Mouse (Mus musculus): ENCODE results near the gene Atp11a. TPM values are rescaled to one million over a fixed set of nuclear protein-coding genes. Genes with fewer than 3 reads are reported as not detected.

Atp11a gene
- total RNA-seq, 4 experiments from 2014 or later: 59.6 to 76.0 (median 63.8) TPM

DNA sequence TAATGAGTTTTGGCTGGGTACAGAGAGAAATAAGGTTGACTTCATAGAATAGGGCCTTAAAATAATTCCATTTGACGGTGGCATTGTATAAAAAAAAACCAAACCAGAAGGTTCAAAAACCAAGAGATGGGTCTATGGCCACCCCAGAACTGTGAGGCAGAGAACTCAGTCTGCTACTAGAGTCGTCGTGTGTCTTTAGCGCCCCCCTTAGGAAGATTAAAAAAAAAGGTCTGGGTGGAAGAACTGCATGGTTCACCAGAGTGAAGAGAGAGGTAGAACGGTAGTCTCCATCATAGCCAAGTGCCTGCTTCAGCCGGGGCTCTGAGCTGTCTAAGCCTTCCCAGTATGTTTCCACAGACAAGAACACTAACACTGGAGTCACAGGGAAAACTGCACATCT lies 54.4 kb downstream of the Atp11a start:
- no peak for DNase-seq (ENCODE audit: low spot score in 2 of 2)

DNA sequence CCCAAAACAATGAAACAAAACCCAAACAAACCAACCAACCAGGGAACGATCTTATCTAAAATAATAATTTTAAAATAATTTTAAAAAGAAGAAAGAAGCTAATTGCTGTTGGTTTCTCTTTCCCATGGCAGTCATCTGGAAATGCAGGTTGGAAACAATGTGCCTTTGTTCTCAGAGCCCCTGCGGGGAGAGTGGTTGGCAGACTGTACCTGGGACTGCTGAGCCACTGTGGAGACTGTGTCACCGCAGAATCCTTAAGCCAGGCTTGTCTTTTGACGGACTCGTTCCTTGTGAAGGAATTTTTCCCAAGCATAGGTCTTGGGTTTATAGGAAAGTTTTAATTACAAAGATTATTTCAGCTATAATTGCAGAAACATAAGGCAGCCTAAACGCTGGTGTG lies 59.6 kb downstream of the Atp11a start:
- no peak for DNase-seq (ENCODE audit: low spot score in 2 of 2)

DNA sequence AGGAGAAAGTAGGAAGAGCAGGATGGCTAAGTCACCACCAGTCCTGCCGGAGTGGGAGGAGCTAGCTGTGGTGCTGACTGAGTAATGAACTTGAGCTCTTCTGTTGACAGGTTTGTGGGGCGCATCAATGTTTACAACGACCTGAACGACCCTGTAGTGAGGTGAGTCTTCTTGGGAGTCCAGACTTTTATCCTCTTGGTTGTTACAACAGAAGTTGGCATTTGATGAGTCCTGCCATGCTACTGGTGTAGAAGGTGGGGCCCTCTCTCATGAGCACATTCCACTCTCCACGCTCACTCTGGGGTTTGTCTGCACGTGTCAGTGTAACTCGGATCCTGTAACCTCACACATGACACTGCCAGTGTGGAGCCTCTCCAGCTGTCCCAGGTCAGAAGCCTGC lies 66.1 kb downstream of the Atp11a start:
- DNase-seq (ENCODE audit: low spot score in 2 of 2): no peak

DNA sequence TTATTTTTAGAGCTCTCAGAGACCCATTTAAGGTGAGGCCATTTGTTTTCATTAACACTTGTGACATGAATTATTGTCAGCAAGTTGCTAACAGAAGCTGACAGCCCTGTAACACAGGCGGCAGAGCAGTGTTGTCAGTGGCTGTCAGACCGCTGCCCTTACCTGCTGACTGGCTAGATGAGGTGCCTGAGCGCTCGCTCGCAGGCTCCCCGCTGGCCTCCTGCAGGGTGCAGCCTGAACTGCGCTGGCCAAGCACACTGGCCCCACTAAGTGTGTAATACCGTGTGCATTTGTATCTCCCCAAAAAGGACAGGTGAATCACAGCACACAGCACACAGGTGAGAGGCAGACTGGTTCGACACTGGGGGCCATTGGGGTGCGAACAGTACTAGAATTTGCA lies 67.7 kb downstream of the Atp11a start:
- no peak for DNase-seq (ENCODE audit: low spot score in 2 of 2)

DNA sequence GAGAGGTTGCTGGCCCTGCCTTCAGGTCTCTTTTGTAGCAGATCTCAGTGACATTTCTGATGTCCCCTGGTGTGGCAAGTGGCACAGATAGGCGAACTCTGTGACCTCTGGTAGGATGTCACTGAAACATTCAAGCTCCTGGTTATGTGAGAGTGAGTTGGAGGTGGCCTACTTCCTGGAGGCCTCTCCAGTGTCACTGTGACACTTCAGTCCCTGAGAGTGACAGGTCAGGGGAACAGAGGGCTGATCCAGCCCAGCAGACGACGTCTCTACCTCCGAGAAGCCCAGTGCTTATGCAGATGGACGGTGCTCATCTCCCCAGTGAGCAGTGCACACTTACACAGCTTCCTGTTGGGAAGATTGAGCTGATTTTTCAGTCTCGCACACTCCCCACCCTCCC lies 68.4 kb downstream of the Atp11a start:
- DNase-seq (ENCODE audit: low spot score in 2 of 2): no peak

DNA sequence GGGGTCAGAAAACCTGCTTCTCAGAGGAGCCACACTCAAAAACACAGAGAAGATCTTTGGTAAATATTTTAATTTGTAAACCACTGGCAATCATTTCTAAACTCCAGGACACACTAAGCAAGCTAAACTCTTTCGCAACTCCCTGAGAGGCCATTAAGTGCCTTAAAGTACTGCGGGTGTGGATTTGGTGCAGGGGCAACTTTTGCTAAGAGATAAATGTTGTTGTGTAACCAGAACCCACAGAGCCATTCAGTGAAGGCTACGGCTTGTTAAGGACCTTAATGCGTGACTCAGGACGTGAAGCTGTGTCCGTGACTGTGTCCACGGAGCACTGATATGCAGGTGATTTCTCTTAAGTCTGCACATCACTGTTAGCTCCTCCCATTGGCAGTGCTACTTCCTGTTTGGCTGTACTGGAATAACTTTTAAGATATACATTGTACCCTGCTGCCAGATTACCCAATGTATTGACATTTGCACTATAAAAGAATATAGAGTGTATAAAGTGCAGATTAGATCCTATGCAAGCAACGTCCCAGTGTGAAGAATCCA lies 68.9 kb downstream of the Atp11a start:
- DNase-seq (ENCODE audit: low spot score in 2 of 2): no peak

DNA sequence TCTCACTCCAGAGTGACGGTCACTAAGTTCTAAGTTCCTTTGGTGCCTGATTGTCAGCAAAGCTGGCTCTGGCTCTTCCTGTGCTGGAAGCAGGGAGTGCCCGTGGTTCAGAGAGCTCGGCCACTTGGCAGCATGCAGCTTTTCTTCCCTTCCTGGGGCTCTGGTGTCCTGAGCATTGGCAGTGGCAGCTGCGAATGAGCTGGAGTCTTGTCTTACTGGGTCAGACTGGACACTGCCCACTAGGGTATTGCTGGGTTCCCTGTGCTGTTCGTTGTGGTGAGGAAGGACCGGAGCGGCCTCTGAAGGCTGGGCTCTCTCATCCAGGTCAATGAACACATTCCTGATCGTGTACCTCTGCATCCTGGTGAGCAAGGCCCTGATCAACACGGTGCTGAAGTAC lies 70.3 kb downstream of the Atp11a start:
- no peak for DNase-seq (ENCODE audit: low spot score in 2 of 2)

DNA sequence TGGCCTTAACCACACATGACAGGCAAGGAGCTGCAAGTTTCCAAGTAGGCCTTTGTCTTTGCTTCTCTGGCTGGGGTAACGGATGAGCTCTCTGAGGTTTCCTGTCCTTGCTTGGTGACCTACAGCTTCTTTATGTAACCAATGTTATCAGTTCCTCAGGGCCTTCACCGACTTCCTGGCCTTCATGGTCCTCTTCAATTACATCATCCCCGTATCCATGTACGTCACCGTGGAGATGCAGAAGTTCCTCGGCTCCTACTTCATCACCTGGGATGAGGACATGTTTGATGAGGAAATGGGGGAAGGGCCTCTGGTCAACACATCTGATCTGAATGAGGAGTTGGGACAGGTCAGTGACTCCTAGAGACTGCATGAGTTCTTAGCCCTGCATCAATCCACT lies 71.5 kb downstream of the Atp11a start:
- DNase-seq (ENCODE audit: low spot score in 2 of 2): no peak

DNA sequence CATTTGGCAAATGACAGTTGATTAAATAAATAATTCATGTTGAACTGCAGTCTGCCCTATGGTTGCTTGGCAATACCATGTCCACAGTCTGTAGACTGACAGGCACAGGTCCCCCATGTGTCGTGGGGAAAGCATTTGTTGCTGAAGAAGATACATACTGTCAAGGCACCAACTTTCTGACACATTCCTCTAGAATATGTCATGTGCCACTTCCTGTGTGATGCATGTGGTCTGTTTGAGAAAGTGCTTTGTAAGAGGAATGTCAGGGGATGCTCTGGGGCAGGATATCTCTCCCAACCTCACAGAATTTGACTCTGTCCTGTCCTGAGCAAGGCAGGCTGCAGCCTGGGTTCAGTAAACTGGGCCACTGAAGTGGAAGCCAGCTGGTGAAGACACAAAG lies 72.6 kb downstream of the Atp11a start:
- no peak for DNase-seq (ENCODE audit: low spot score in 2 of 2)

DNA sequence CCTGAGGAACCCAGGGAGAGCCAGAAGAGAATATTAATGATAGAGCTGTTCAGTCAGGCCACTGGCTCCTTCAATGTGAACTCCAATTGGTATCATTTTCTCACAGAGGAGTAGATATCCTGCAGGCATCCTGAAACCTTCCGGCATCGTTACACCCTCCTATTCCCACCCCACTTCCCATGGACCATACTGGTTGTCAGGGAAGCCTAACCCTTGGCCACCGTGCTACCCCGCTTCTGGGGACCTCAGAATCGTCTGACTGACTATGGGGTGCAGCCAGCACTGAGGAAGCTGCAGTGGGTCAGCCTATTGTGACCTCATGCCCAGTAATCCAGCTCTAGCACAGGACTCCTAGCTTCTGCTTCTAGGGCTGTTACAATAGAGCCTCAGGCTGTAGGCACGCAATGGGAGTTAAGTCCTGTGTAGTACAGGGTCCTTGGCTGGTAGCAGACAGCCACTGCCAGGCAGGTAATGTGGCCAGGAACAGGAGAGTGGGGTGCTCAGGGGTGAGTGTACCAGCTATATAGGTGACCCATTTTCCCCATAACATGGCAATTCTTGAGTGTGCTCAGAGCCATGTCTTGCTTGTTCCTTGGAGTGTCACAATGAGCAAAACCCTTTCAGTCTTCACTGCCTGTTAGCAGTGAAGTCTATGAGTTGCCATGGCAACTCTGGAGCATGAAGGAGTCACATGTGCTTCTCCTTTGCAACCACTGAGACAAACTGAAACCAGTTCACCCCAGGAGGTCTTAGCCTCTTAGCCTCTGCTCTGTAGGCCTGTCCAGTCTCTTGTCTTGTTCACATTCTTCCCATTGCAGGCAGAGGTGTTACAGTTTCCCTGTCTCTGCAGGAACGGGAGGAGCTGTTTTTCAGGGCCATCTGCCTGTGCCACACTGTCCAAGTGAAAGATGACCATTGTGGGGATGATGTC lies 75.1 kb downstream of the Atp11a start:
- DNase-seq (ENCODE audit: low spot score in 2 of 2): no peak

DNA sequence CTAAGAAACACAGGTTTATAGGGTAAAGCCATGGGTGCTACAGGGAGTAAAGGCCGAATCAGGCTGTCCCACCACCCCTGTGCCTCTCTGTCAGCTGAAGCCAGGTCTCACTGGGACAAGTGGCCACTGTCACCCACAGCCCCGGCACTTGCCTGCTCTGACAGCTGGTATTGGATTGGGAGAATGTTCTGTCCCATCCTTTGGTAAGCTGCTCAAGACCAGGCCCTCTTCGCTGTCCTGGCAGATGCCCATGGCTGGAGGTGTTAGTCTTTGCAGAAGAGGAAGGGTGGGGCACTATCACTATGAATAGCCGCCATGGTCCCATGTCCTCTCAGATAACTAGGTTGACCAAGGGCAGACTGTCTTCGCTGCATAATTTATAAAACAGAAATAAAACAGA lies 76.8 kb downstream of the Atp11a start:
- no peak for DNase-seq (ENCODE audit: low spot score in 2 of 2)

DNA sequence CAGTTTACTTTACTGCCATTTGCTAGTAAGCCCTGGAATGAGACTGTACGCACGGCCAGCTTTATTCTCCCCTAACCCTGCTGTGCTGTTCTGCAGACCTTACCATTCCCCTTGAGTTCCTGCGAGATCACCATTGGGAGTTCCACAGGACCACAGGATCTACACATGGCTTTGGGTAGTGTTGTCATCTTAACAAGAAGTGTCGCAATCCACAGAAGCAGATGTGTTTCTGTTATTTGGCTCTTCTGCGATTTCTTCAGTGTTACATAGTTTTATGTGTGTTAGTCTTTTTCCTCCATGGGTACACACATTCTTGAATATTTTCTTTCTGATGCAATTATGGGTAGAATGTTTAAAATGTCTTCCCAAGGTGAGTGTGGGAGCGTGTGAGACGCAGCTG lies 84.0 kb downstream of the Atp11a start:
- DNase-seq (ENCODE audit: low spot score in 2 of 2): no peak

DNA sequence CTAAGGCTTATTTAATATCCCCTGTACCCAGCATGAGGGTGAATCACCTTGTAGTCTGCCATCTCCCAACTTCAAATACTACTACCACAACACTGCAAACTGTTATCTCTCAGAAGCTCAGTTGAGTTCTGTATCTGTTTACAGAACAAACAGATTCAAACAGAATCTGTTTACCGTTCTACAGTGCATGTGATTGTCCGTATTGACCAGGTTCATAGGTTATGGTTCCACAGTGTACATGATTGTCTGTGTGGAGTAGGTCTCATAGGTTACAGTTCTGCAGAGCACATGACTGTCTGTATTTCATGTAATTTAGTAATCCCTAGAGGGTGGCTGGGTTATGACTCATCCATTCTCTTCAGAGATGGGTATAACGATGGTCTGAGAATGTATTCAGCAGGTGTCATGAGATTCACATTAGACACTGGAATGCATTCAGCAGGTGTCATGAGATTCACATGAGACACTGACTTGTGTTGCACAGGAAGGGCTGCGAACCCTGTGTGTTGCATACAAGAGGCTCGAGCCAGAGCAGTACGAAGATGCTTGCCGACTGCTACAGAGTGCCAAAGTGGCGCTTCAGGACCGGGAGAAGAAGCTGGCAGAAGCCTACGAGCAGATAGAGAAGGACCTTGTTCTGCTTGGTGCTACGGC lies 85.7 kb downstream of the Atp11a start:
- DNase-seq (ENCODE audit: low spot score in 2 of 2): no peak

DNA sequence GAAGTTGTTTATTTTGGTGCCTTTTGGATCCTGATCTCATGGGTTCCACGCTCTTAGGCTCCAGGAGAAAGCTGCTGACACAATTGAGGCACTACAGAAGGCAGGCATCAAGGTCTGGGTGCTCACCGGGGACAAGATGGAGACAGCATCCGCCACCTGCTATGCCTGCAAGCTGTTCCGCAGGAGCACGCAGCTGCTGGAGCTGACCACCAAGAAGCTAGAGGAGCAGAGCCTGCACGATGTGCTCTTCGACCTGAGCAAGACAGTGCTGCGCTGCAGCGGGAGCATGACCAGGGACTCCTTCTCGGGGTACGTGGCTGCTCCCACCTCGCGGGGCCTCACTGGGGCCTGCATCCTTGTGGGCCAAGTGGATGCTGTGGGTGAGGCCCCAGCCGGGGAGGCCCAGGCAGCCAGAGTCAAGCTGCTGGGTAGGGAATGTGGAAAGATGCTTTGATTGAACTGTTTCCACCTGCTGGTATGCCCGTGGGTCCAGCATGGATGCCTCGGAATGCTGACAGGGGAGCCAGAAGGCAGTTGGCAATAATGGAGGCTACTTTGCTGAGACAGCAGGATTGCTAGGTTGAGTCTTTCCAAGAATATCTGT lies 87.6 kb downstream of the Atp11a start:
- DNase-seq (ENCODE audit: low spot score in 2 of 2): no peak

DNA sequence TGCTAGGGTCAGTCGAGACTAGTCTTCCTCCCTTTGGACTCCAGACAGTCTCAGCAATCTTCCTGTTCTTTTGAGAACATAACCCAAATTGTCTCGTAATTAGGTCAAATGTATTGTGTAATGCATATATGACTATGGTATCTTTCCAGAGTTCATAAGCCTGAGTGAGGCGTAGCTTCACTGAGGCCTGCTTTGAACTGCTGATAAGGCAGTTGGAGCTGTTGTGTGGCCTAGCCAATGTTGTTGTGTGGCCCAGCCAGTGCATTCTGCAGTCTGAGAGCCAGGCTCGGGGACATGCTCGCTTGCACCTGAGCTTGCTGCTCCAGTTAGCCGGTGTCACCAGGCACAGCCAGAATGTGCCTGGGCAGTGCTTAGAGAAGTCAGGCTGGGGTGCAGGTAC lies 89.6 kb downstream of the Atp11a start:
- no peak for DNase-seq (ENCODE audit: low spot score in 2 of 2)

DNA sequence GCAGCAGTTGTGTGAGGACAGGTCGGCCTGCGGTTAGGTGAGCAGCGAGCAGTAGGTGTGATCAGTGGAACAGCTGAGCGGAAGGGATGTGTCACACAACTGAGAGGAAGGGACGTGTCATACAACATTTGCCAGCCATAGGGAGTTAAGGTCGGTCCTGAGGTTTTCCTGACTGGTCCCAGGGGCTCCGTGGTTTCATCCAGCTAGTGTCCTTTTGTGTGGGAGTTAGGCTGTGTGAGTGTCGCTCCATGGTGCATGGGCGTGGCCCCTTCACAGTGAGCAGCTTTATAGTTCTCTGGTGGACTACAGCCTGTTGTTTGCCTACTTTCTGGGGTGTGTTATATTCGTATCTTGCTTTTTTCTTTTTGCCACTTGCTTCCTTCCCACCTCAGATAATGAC lies 94.4 kb downstream of the Atp11a start:
- DNase-seq (ENCODE audit: low spot score in 2 of 2): no peak

DNA sequence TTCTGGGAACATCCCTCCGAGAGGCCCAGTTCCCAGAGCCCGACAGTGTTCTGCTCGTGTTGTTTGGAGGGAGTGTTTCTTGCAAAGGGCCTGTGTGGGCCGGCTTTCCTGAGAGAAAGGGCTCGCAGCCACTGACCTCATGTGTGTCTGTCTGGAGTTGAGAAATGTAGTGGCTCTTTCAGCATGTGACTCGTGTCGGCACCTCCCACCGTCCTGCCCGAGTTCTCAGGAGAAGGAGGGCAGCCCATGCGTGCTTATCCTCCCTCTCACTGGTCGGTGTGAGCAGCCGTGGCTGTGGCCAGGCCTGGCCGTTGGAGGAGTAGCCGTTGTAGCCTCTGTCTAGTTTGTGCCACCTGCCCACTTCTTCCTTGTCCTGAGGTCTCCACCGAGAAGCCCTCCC lies 99.2 kb downstream of the Atp11a start:
- no peak for DNase-seq (ENCODE audit: low spot score in 2 of 2)

DNA sequence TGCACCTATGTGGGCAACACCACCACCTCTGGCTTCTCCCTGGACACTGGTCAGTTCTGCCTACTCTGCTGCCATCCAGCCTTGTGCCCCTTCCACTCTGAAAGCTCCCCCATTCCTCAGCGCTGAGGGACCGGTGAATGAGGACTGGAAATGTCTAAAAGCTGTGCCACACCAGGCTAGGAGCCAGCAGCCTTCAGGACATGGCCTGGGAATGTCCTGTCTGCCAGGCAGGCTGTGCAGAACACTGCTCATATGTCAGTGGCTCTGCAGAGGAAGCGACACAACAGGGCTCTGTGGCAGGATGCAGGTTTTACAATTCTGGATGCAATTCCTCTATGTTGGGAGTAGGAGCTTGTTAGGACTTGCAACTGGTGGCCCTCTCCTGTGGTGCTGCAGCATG lies 106.2 kb downstream of the Atp11a start:
- no peak for DNase-seq (ENCODE audit: low spot score in 2 of 2)

DNA sequence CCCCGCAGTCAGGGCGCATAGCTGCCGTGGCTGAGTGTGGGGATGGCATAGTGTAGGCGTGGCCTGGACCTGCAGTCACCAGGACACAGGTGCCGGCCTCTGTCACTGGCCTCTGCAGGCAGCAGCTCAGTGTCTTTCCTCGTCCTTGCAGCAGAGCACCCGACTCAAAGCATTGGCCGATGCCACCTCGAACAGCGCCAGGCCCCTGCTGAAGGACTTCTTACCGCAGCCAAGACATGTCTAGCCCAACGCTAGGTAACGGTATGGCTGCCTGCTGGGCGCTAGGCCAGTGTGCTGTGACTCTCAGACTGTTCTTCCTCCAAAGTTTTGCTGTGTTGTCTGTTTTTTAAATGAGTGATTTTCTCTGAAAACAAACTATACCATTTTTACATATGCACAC lies 106.8 kb downstream of the Atp11a start:
- no peak for DNase-seq (ENCODE audit: low spot score in 2 of 2)

DNA sequence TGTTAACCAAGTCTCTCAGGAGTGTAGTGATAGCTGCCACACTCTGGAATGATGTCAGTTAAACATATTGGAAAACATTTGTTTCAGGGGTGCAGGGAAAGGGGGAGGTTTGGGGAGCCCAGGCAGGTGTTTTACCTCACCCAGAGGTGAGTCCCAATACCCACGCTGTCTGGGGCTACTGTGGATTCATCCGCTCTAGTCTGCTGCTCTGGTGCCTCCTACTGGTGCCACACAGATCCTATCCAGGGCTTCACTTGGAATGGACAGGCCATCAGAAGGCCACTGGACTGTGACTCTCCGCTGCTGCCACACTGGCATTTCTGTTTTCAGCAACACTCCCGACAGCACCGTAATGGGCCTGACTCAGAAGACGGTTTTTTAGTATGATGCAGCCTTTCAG lies 109.0 kb downstream of the Atp11a start:
- no peak for DNase-seq (ENCODE audit: low spot score in 2 of 2)

DNA sequence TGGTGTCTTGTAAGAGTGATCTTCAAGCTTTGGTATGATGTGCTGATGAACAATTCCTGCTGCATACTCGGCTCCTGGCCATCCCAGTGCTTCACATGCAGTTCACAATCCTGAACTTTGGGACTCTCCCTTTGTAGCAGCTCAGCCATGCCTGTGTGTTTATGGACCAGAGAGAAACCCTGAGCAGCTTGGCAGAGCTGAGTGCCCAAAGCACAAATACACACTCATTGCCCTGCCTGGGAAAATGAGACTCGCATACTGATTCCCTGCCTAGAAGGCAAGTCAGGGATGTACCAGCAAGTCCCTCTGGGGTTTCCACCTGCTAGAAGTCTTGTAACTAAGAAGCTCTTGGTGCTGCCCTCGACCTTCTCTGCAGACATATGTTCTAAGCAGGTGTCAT lies 112.8 kb downstream of the Atp11a start:
- DNase-seq (ENCODE audit: low spot score in 2 of 2): no peak

DNA sequence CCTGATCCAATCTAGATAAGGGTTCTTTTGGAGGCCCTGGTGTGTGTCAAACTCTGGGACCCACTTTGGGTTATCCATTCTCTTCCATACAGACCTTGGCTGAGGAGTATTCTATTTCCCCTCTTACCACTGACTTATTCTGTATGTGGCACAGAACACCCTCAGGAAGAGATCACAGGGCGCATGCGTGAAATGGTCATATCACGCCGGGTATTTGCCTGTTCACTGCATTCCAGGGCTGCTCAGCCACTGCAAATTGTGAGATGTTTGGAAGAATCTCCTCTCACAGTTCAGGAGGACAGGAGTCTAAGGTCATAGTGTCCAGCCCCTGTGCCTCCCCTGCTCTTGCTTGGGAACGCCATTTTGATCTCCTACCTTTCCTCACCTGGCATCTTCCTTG lies 113.8 kb downstream of the Atp11a start:
- no peak for DNase-seq (ENCODE audit: low spot score in 2 of 2)

Measured in layer of hippocampus, adult 8-10 months (tissue).